Mouse (Mus musculus) myocyte (in vitro differentiated cells): Measurements from ENCODE around the gene Pola2. TPM values are rescaled to one million over a fixed set of nuclear protein-coding genes. Genes with fewer than 3 reads are reported as not detected.

Experiments used
- H3K27me3 ChIP-seq: one replicate; pipeline ENCODE4 v1.6.1; 2011; ENCODE audit not compliant: control insufficient read depth, insufficient read depth, insufficient read length
- H3K36me3 ChIP-seq: one replicate; pipeline ENCODE4 v1.6.1; 2011; ENCODE audit not compliant: control insufficient read depth, insufficient read depth
- H3K4me2 ChIP-seq: one replicate; pipeline ENCODE4 v1.6.1; 2011; ENCODE audit warnings: low read depth, control low read depth
- H3K4me3 ChIP-seq: one replicate; pipeline ENCODE4 v1.5.1; 2011; ENCODE audit warnings: mild to moderate bottlenecking, control low read depth, moderate library complexity
- H3K79me2 ChIP-seq: one replicate; pipeline ENCODE4 v1.6.1; 2011; ENCODE audit not compliant: control insufficient read depth, insufficient read depth
- H3ac ChIP-seq: one replicate; pipeline ENCODE4 v1.6.1; 2011; ENCODE audit not compliant: control insufficient read depth, insufficient read length
- CEBPB ChIP-seq: IDR thresholded peaks from 2 replicates; pipeline ENCODE4 v1.6.1; 2011; ENCODE audit warnings: mild to moderate bottlenecking, moderate library complexity; ENCODE audit not compliant: poor library complexity, insufficient read depth, severe bottlenecking
- E2F4 ChIP-seq: IDR thresholded peaks from one replicate; pipeline ENCODE4 v1.6.1; 2011; ENCODE audit warnings: mild to moderate bottlenecking, control low read depth, moderate library complexity; ENCODE audit not compliant: insufficient read depth
- MAX ChIP-seq: IDR thresholded peaks from one replicate; pipeline ENCODE4 v1.6.1; 2011; ENCODE audit warnings: low read depth, mild to moderate bottlenecking, control low read depth
- MYOD1 ChIP-seq, 3 experiments: IDR thresholded peaks; one replicate each; pipeline ENCODE4 v1.6.1; 2011; ENCODE audit warnings: control low read depth in 2 of 3, low read depth in 2 of 3, mild to moderate bottlenecking in 2 of 3, moderate library complexity in 1 of 3; ENCODE audit not compliant: insufficient read length in 2 of 3, control insufficient read depth in 1 of 3
- MYOG ChIP-seq, 3 experiments: IDR thresholded peaks; one replicate each; pipeline ENCODE4 v1.6.1; 2011; ENCODE audit warnings: control low read depth in 2 of 3, low read depth in 2 of 3, mild to moderate bottlenecking in 2 of 3; ENCODE audit not compliant: insufficient read length in 2 of 3, control insufficient read depth in 1 of 3, insufficient read depth in 1 of 3
- POLR2A ChIP-seq: IDR thresholded peaks from one replicate; pipeline ENCODE4 v1.6.1; 2011; ENCODE audit warnings: low read depth, mild to moderate bottlenecking, control low read depth, moderate library complexity; ENCODE audit not compliant: insufficient read length
- POLR2AphosphoS2 ChIP-seq: IDR thresholded peaks from one replicate; pipeline ENCODE4 v1.6.1; 2011; ENCODE audit warnings: low read depth, control low read depth; ENCODE audit not compliant: insufficient read length
- REST ChIP-seq: IDR thresholded peaks from one replicate; pipeline ENCODE4 v1.6.1; 2011; ENCODE audit warnings: mild to moderate bottlenecking, control low read depth, moderate library complexity; ENCODE audit not compliant: insufficient read depth, insufficient read length
- SRF ChIP-seq: IDR thresholded peaks from one replicate; pipeline ENCODE4 v1.6.1; 2011; ENCODE audit warnings: low read depth; ENCODE audit not compliant: control insufficient read depth, insufficient read length
- TCF12 ChIP-seq: IDR thresholded peaks from one replicate; pipeline ENCODE4 v1.6.1; 2011; ENCODE audit warnings: mild to moderate bottlenecking, control low read depth; ENCODE audit not compliant: poor library complexity, insufficient read depth, severe bottlenecking
- TCF3 ChIP-seq: IDR thresholded peaks from one replicate; pipeline ENCODE4 v1.6.1; 2011; ENCODE audit warnings: low read depth, control low read depth; ENCODE audit not compliant: insufficient read length
- USF1 ChIP-seq: IDR thresholded peaks from one replicate; pipeline ENCODE4 v1.6.1; 2011; ENCODE audit warnings: low read depth, mild to moderate bottlenecking, control low read depth, moderate library complexity
- polyA plus RNA-seq: library from polyadenylated mRNA; unstranded; fragments of >200 nt; fragmentation: generic; extraction: Trizol; gene quantifications from one replicate; pipeline ENCODE4 v1.2.1, GENCODE M21; 2012; ENCODE audit warnings: missing spikeins

Pola2 gene
- polyA plus RNA-seq, 1 experiment: 11.9 TPM

GRCm38 (mm10) chr19:5935266-5935665, 28.7 kb downstream of the Pola2 start:
- H3K79me2 ChIP-seq: no peaks in the 10 kb centered on the region
- no peak overlapping the region for H3K4me3 ChIP-seq
- no peaks in the 10 kb centered on the region for H3K27me3 ChIP-seq
- no peak overlapping the region for H3ac ChIP-seq
- H3K4me2 ChIP-seq: peak overlapping the region; percentile 52
- H3K36me3 ChIP-seq: no peaks in the 10 kb centered on the region
- TF ChIP-seq MAX (no peak), USF1 (no peak), POLR2AphosphoS2 (peak; percentile 23), POLR2A (peak; percentile 70), MYOG (IDR thresholded peaks at IDR 0.05; ENCODE audit: control insufficient read depth in 1 of 3, insufficient read depth in 1 of 3, insufficient read length in 2 of 3, low read depth in 2 of 3) (peak; percentile 84 to 99 (median 97)), CEBPB (no peak), TCF3 (peak; percentile 86), E2F4 (no peak), MYOD1 (IDR thresholded peaks at IDR 0.05; ENCODE audit: control insufficient read depth in 1 of 3, insufficient read length in 2 of 3, low read depth in 2 of 3) (peak; percentile 69 to 96 (median 94)), REST (no peak), TCF12 (peak; percentile 92), SRF (no peak)

GRCm38 (mm10) chr19:5929634-5930596, 34.1 kb downstream of the Pola2 start:
- no peak for TF ChIP-seq USF1
- Histone ChIP-seq H3K4me2 (no peak overlapping the region), H3K4me3 (no peak overlapping the region), H3K36me3 (no peaks in the 10 kb centered on the region), H3K27me3 (no peaks in the 10 kb centered on the region), H3ac (no peak overlapping the region), H3K79me2 (no peaks in the 10 kb centered on the region)

GRCm38 (mm10) chr19:5928546-5928945, 35.5 kb downstream of the Pola2 start:
- no peaks in the 10 kb centered on the region for H3K27me3 ChIP-seq
- H3K4me2 ChIP-seq: no peak overlapping the region
- H3K4me3 ChIP-seq: no peak overlapping the region
- no peak for TF ChIP-seq CEBPB
- TF ChIP-seq REST: no peak
- TF ChIP-seq TCF12: no peak
- TF ChIP-seq POLR2A: no peak
- no peaks in the 10 kb centered on the region for H3K36me3 ChIP-seq
- no peaks in the 10 kb centered on the region for H3K79me2 ChIP-seq
- H3ac ChIP-seq: no peak overlapping the region

- Histone ChIP-seq H3ac (no peak overlapping the region), H3K36me3 (no peaks in the 10 kb centered on the region), H3K79me2 (no peaks in the 10 kb centered on the region), H3K27me3 (no peaks in the 10 kb centered on the region), H3K4me2 (no peak overlapping the region), H3K4me3 (no peak overlapping the region)
- TF ChIP-seq REST (no peak), E2F4 (no peak), POLR2AphosphoS2 (no peak), TCF12 (no peak), MYOG (IDR thresholded peaks at IDR 0.05; ENCODE audit: control insufficient read depth in 1 of 3, insufficient read depth in 1 of 3, insufficient read length in 2 of 3, low read depth in 2 of 3) (peak in 2 of 3 experiments; percentile 38 to 79), USF1 (no peak), MYOD1 (IDR thresholded peaks at IDR 0.05; ENCODE audit: control insufficient read depth in 1 of 3, insufficient read length in 2 of 3, low read depth in 2 of 3) (peak in 2 of 3 experiments; percentile 58 to 64), TCF3 (peak; percentile 5)
These were observed 35.9 kb downstream of the Pola2 start for GRCm38 (mm10) chr19:5928104-5928503.

GRCm38 (mm10) chr19:5927532-5927931, 36.5 kb downstream of the Pola2 start:
- no peak overlapping the region for H3ac ChIP-seq

More at GRCm38 (mm10) chr19:5927532-5927931, 36.5 kb downstream of the Pola2 start:
- Histone ChIP-seq H3K36me3 (no peaks in the 10 kb centered on the region), H3K4me3 (no peak overlapping the region), H3K27me3 (no peaks in the 10 kb centered on the region), H3K79me2 (no peaks in the 10 kb centered on the region), H3K4me2 (no peak overlapping the region)
- TF ChIP-seq TCF12 (no peak), MYOG (IDR thresholded peaks at IDR 0.05; ENCODE audit: control insufficient read depth in 1 of 3, insufficient read depth in 1 of 3, insufficient read length in 2 of 3, low read depth in 2 of 3) (no peak), POLR2AphosphoS2 (no peak), MAX (no peak), POLR2A (no peak), USF1 (no peak), E2F4 (no peak), TCF3 (no peak), MYOD1 (IDR thresholded peaks at IDR 0.05; ENCODE audit: control insufficient read depth in 1 of 3, insufficient read length in 2 of 3, low read depth in 2 of 3) (no peak), SRF (no peak), REST (no peak), CEBPB (no peak)
